Mouse (Mus musculus): ENCODE results near the gene Prm2. TPM values are rescaled to one million over a fixed set of nuclear protein-coding genes. Genes with fewer than 3 reads are reported as not detected.

Gene Prm2
- not detected in 2 replicates for polyA plus RNA-seq (2014; fragmentation: Nextera tagmentation; extraction: Ambion mirVana)

GRCm38 (mm10) chr16:10796034-10796433 is at the start of gene Prm2:
Prm2 (minus strand) TSS chr16:10796134.
- Histone ChIP-seq H3K27ac (replicated peaks in 1 of 2; ENCODE audit: control insufficient read depth in 1 of 2, insufficient read depth in 1 of 2, low read depth in 2 of 2, low read length in 2 of 2) (no peak within 1 kb of the TSS), H3K4me1 (ENCODE audit: control insufficient read depth in 2 of 2, insufficient read depth in 2 of 2, low read length in 2 of 2) (no peaks in the 10 kb centered on the region; a peak in 1 of 4 replicates), H3K9me3 (ENCODE audit: control insufficient read depth, low read length) (no peaks in the 10 kb centered on the region), H3K9ac (ENCODE audit: low read length) (no peak within 1 kb of the TSS), H3K4me2 (ENCODE audit: low read length) (no peak within 1 kb of the TSS), H3K27me3 (ENCODE audit: control insufficient read depth, insufficient read depth, low read length) (peaks cover 19% of the 10 kb centered on the region; the same call in 1 of the 2 replicates), H3K36me3 (ENCODE audit: control insufficient read depth, insufficient read depth, low read length) (no peaks in the 10 kb centered on the region), H3K4me3 (ENCODE audit: control insufficient read depth in 1 of 2, insufficient read depth in 1 of 2, low read depth in 1 of 2, low read length in 2 of 2) (no peak within 1 kb of the TSS)
- no peak for ATAC-seq (ENCODE audit: insufficient number of reproducible peaks, insufficient read depth, low FRiP score, low read depth)
- WGBS = 75% methylated on average over 6 of the region's 6 CpGs

GRCm38 (mm10) chr16:10844319-10844670 is 48.4 kb upstream of the Prm2 start:
- no peak for ATAC-seq (ENCODE audit: insufficient number of reproducible peaks, insufficient read depth, low FRiP score, low read depth)
- Histone ChIP-seq H3K4me3 (ENCODE audit: control insufficient read depth in 1 of 2, insufficient read depth in 1 of 2, low read depth in 1 of 2, low read length in 2 of 2) (peak overlapping the region in 1 of 2 experiments; percentile 34; a peak in 2 of 4 replicates), H3K9me3 (ENCODE audit: control insufficient read depth, low read length) (no peaks in the 10 kb centered on the region), H3K27ac (replicated peaks in 1 of 2; ENCODE audit: control insufficient read depth in 1 of 2, insufficient read depth in 1 of 2, low read depth in 2 of 2, low read length in 2 of 2) (peak overlapping the region in 1 of 2 experiments; percentile 83; a peak in 2 of 4 replicates), H3K36me3 (ENCODE audit: control insufficient read depth, insufficient read depth, low read length) (0 out of 2 replicates have a peak, but pooled peaks cover 4% of the 10 kb centered on the region), H3K9ac (ENCODE audit: low read length) (peak overlapping the region; percentile 60; the same call in 1 of the 2 replicates), H3K27me3 (ENCODE audit: control insufficient read depth, insufficient read depth, low read length) (no peaks in the 10 kb centered on the region), H3K4me2 (ENCODE audit: low read length) (peak overlapping the region; percentile 76), H3K4me1 (ENCODE audit: control insufficient read depth in 2 of 2, insufficient read depth in 2 of 2, low read length in 2 of 2) (peaks cover 17 to 35% of the 10 kb centered on the region in 2 experiments)
- WGBS = 41% methylated on average over 6 of the region's 6 CpGs

- peak overlapping the region; percentile 60 for H3K9ac ChIP-seq (ENCODE audit: low read length)
- H3K27ac ChIP-seq (replicated peaks in 1 of 2; ENCODE audit: control insufficient read depth in 1 of 2, insufficient read depth in 1 of 2, low read depth in 2 of 2, low read length in 2 of 2) = peak overlapping the region; percentile 77 to 83
- 0 out of 2 replicates have a peak, but pooled peaks cover 4% of the 10 kb centered on the region for H3K36me3 ChIP-seq (ENCODE audit: control insufficient read depth, insufficient read depth, low read length)
- H3K4me1 ChIP-seq (ENCODE audit: control insufficient read depth in 2 of 2, insufficient read depth in 2 of 2, low read length in 2 of 2) = peaks cover 22 to 39% of the 10 kb centered on the region in 2 experiments
- no peaks in the 10 kb centered on the region for H3K27me3 ChIP-seq (ENCODE audit: control insufficient read depth, insufficient read depth, low read length)
- ATAC-seq (ENCODE audit: insufficient number of reproducible peaks, insufficient read depth, low FRiP score, low read depth) = peak; percentile 40
- peak overlapping the region; percentile 34 to 40 for H3K4me3 ChIP-seq (ENCODE audit: control insufficient read depth in 1 of 2, insufficient read depth in 1 of 2, low read depth in 1 of 2, low read length in 2 of 2)
- 6% methylated on average over 18 of the region's 18 CpGs for WGBS
- H3K4me2 ChIP-seq (ENCODE audit: low read length) = peak overlapping the region; percentile 76
- H3K9me3 ChIP-seq (ENCODE audit: control insufficient read depth, low read length) = no peaks in the 10 kb centered on the region
These were observed 47.8 kb upstream of the Prm2 start for GRCm38 (mm10) chr16:10843486-10844318.

- Histone ChIP-seq H3K4me2 (ENCODE audit: low read length) (no peak overlapping the region), H3K27me3 (ENCODE audit: control insufficient read depth, insufficient read depth, low read length) (no peaks in the 10 kb centered on the region), H3K27ac (replicated peaks in 1 of 2; ENCODE audit: control insufficient read depth in 1 of 2, insufficient read depth in 1 of 2, low read depth in 2 of 2, low read length in 2 of 2) (no peak overlapping the region), H3K36me3 (ENCODE audit: control insufficient read depth, insufficient read depth, low read length) (0 out of 2 replicates have a peak, but pooled peaks cover 4% of the 10 kb centered on the region), H3K4me1 (ENCODE audit: control insufficient read depth in 2 of 2, insufficient read depth in 2 of 2, low read length in 2 of 2) (peaks cover 33 to 48% of the 10 kb centered on the region in 2 experiments), H3K4me3 (ENCODE audit: control insufficient read depth in 1 of 2, insufficient read depth in 1 of 2, low read depth in 1 of 2, low read length in 2 of 2) (no peak overlapping the region), H3K9ac (ENCODE audit: low read length) (no peak overlapping the region), H3K9me3 (ENCODE audit: control insufficient read depth, low read length) (no peaks in the 10 kb centered on the region)
- no peak for ATAC-seq (ENCODE audit: insufficient number of reproducible peaks, insufficient read depth, low FRiP score, low read depth)
- 93% methylated on average over 4 of the region's 4 CpGs for WGBS
These were observed 46.4 kb upstream of the Prm2 start for GRCm38 (mm10) chr16:10842282-10842855.

- H3K4me2 ChIP-seq (ENCODE audit: low read length) = no peak overlapping the region
These were observed 44.1 kb upstream of the Prm2 start for GRCm38 (mm10) chr16:10840018-10840417.

GRCm38 (mm10) chr16:10838487-10839245 is 42.7 kb upstream of the Prm2 start:
- Histone ChIP-seq H3K27me3 (ENCODE audit: control insufficient read depth, insufficient read depth, low read length) (no peaks in the 10 kb centered on the region), H3K4me1 (ENCODE audit: control insufficient read depth in 2 of 2, insufficient read depth in 2 of 2, low read length in 2 of 2) (peaks cover 31 to 47% of the 10 kb centered on the region in 2 experiments), H3K4me2 (ENCODE audit: low read length) (peak overlapping the region; percentile 48), H3K9ac (ENCODE audit: low read length) (peak overlapping the region; percentile 59), H3K36me3 (ENCODE audit: control insufficient read depth, insufficient read depth, low read length) (0 out of 2 replicates have a peak, but pooled peaks cover 4% of the 10 kb centered on the region), H3K27ac (replicated peaks in 1 of 2; ENCODE audit: control insufficient read depth in 1 of 2, insufficient read depth in 1 of 2, low read depth in 2 of 2, low read length in 2 of 2) (peak overlapping the region; percentile 88), H3K9me3 (ENCODE audit: control insufficient read depth, low read length) (no peaks in the 10 kb centered on the region), H3K4me3 (ENCODE audit: control insufficient read depth in 1 of 2, insufficient read depth in 1 of 2, low read depth in 1 of 2, low read length in 2 of 2) (no peak overlapping the region)
- 31% methylated on average over 10 of the region's 10 CpGs for WGBS
- no peak for ATAC-seq (ENCODE audit: insufficient number of reproducible peaks, insufficient read depth, low FRiP score, low read depth)

More at GRCm38 (mm10) chr16:10840018-10840417, 44.1 kb upstream of the Prm2 start:
- no peak overlapping the region for H3K4me3 ChIP-seq (ENCODE audit: control insufficient read depth in 1 of 2, insufficient read depth in 1 of 2, low read depth in 1 of 2, low read length in 2 of 2)
- H3K27me3 ChIP-seq (ENCODE audit: control insufficient read depth, insufficient read depth, low read length) = no peaks in the 10 kb centered on the region
- H3K9ac ChIP-seq (ENCODE audit: low read length) = no peak overlapping the region
- peaks cover 37 to 55% of the 10 kb centered on the region in 2 experiments for H3K4me1 ChIP-seq (ENCODE audit: control insufficient read depth in 2 of 2, insufficient read depth in 2 of 2, low read length in 2 of 2)
- no peak overlapping the region; a peak in 1 of 4 replicates for H3K27ac ChIP-seq (replicated peaks in 1 of 2; ENCODE audit: control insufficient read depth in 1 of 2, insufficient read depth in 1 of 2, low read depth in 2 of 2, low read length in 2 of 2)
- 84% methylated on average over 12 of the region's 14 CpGs for WGBS
- H3K36me3 ChIP-seq (ENCODE audit: control insufficient read depth, insufficient read depth, low read length) = 0 out of 2 replicates have a peak, but pooled peaks cover 4% of the 10 kb centered on the region
- ATAC-seq (ENCODE audit: insufficient number of reproducible peaks, insufficient read depth, low FRiP score, low read depth) = no peak
- no peaks in the 10 kb centered on the region for H3K9me3 ChIP-seq (ENCODE audit: control insufficient read depth, low read length)

GRCm38 (mm10) chr16:10837903-10838302 is 42.0 kb upstream of the Prm2 start:
- Histone ChIP-seq H3K36me3 (ENCODE audit: control insufficient read depth, insufficient read depth, low read length) (0 out of 2 replicates have a peak, but pooled peaks cover 4% of the 10 kb centered on the region), H3K4me2 (ENCODE audit: low read length) (no peak overlapping the region), H3K9ac (ENCODE audit: low read length) (peak overlapping the region; percentile 59), H3K27ac (replicated peaks in 1 of 2; ENCODE audit: control insufficient read depth in 1 of 2, insufficient read depth in 1 of 2, low read depth in 2 of 2, low read length in 2 of 2) (peak overlapping the region; percentile 88), H3K4me1 (ENCODE audit: control insufficient read depth in 2 of 2, insufficient read depth in 2 of 2, low read length in 2 of 2) (peaks cover 26 to 41% of the 10 kb centered on the region in 2 experiments), H3K9me3 (ENCODE audit: control insufficient read depth, low read length) (no peaks in the 10 kb centered on the region), H3K27me3 (ENCODE audit: control insufficient read depth, insufficient read depth, low read length) (no peaks in the 10 kb centered on the region), H3K4me3 (ENCODE audit: control insufficient read depth in 1 of 2, insufficient read depth in 1 of 2, low read depth in 1 of 2, low read length in 2 of 2) (no peak overlapping the region)
- WGBS = 68% methylated on average over 1 of the region's 1 CpGs
- no peak for ATAC-seq (ENCODE audit: insufficient number of reproducible peaks, insufficient read depth, low FRiP score, low read depth)
